Mouse (Mus musculus) limb, embryonic 11.5 days (tissue): ENCODE measurements around the gene Grb7. TPM values are rescaled to one million over a fixed set of nuclear protein-coding genes. Genes with fewer than 3 reads are reported as not detected.
A peak's percentile ranks its signal among the peaks of the same experiment; 100 is the strongest.

Experiments
- ATAC-seq: fragments of 200-750 bp; cut with Nextera tagmentation; 2 replicates; pipeline ENCODE4 v1.8.0; 2017; ENCODE audit warnings: low read depth; ENCODE audit not compliant: insufficient number of reproducible peaks, low FRiP score, low TSS enrichment
- DNase-seq: peaks from one replicate; pipeline ENCODE4 v3.0.0-alpha.2; 2015; ENCODE audit warnings: low spot score
- H3K27ac ChIP-seq: fragments of 300-500 bp; sonication (generic); replicated peaks from 2 replicates; pipeline ENCODE4 v1.5.1; 2014; ENCODE audit warnings: low read depth, mild to moderate bottlenecking, low read length
- H3K27me3 ChIP-seq: fragments of 300-500 bp; sonication (generic); 2 replicates; pipeline ENCODE4 v1.6.1; 2014; ENCODE audit warnings: mild to moderate bottlenecking, low read length, mixed read lengths; ENCODE audit not compliant: control insufficient read depth, insufficient read depth
- H3K36me3 ChIP-seq: fragments of 300-500 bp; sonication (generic); 2 replicates; pipeline ENCODE4 v1.6.1; 2014; ENCODE audit warnings: mild to moderate bottlenecking, low read length, moderate library complexity, mixed read lengths; ENCODE audit not compliant: control insufficient read depth, insufficient read depth
- H3K4me1 ChIP-seq: fragments of 300-500 bp; sonication (generic); 2 replicates; pipeline ENCODE4 v1.6.1; 2014; ENCODE audit warnings: low read length, mixed read lengths; ENCODE audit not compliant: control insufficient read depth, insufficient read depth
- H3K4me2 ChIP-seq: fragments of 300-500 bp; sonication (generic); 2 replicates; pipeline ENCODE4 v1.6.1; 2014; ENCODE audit warnings: low read depth, mild to moderate bottlenecking, moderate library complexity; ENCODE audit not compliant: severe bottlenecking
- H3K4me3 ChIP-seq: fragments of 300-500 bp; sonication (generic); 2 replicates; pipeline ENCODE4 v1.5.1; 2014; ENCODE audit warnings: low read depth, low read length
- H3K9ac ChIP-seq: fragments of 300-500 bp; sonication (generic); 2 replicates; pipeline ENCODE4 v1.6.1; 2014; ENCODE audit warnings: mild to moderate bottlenecking, low read length
- H3K9me3 ChIP-seq: fragments of 300-500 bp; sonication (generic); 2 replicates; pipeline ENCODE4 v1.6.1; 2016; ENCODE audit warnings: low read length; ENCODE audit not compliant: control insufficient read depth
- WGBS: fragments of 180-500 bp; shearing (Covaris S2); extraction: QIAGEN DNeasy Blood & Tissue Kit; methylation state at CpG from one replicate; pipeline ENCODE4 v1.1.7; 2014; 5-methylcytosine and 5-hydroxymethylcytosine counted together
- polyA plus RNA-seq: library from polyadenylated mRNA; unstranded; fragments of >200 nt; fragmentation: Nextera tagmentation; extraction: Ambion mirVana; gene quantifications from 2 replicates; pipeline ENCODE4 v1.2.1, GENCODE M21; 2014

The Grb7 gene
- polyA plus RNA-seq, 1 experiment from 2014 or later = 5.3 TPM

DNA sequence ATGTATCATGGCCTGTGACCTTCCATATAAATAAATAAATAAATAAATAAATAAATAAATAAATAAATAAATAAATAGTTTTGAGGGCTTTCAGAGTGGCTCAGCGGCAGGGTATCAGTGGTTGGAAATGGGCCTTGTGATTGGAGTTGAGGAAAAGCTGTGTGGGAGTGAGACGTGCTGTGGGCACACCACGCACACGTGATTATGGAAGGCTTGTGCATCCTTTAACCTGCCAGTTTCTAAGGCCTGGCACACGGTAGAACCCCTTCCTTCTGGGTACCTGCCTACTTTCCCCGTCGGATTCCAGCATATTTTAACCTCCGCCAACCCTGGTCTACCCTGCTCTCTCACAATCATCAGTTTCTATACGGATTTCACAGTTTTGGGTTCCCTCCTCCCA is 10.8 kb downstream of the Grb7 start:
- Histone ChIP-seq H3K27me3 (peaks cover 23% of the 10 kb centered on the region), H3K4me1 (peaks cover 3% of the 10 kb centered on the region; the same call in 1 of the 2 replicates), H3K27ac (no peak overlapping the region), H3K4me2 (peak overlapping the region; percentile 80), H3K36me3 (no peaks in the 10 kb centered on the region), H3K9me3 (no peaks in the 10 kb centered on the region), H3K4me3 (peak overlapping the region; percentile 48), H3K9ac (peak overlapping the region; percentile 34; the same call in 1 of the 2 replicates)
- no peak for DNase-seq
- 0 out of 2 replicates have a peak, but pooled peaks have one; percentile 5 for ATAC-seq
- WGBS = 25% methylated on average over 9 of the region's 9 CpGs

DNA sequence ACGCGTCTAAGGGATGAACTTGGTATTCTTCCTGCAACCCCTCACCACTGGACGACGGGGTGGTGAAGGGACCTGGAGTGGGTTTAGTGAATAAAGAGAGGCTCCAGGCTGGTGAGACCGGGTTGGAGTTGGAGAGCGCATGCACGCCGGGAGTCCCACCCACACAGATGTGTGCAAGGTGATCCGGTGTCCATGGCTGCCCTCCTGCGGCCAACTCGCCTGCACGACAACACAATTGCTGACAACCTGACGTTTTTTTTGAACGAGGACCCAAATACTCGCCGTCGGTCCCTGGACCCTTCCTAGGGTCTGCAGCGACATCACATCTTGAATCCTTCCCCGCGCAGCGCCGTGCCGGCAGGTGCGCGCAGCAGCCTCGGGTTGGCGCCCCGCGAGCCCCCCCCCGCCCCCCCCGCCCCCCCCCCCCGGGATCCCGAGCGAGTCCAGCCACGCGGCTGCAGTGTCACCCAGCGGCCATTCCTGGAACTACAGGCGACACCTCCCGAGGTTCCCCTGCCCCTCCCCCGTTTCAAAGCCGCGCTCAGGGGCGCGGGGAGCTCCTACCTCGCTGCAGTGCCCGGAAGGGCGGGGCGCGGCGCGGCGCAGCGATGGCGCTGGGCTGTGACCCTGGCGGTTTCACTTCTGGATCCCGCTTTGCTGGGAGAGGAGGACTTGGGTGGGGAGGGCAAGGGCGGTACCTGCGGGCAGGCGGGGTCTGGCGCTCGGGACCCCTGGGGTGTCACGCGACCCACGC is 11.3 kb downstream of the Grb7 start:
- ATAC-seq (peak; percentile 76), DNase-seq (peak; percentile 95)
- under 1% methylated on average over 47 of the region's 64 CpGs for WGBS
- peak overlapping the region; percentile 80 for H3K4me2 ChIP-seq
- peaks cover 23% of the 10 kb centered on the region for H3K27me3 ChIP-seq
- peak overlapping the region; percentile 67 for H3K9ac ChIP-seq
- H3K36me3 ChIP-seq = no peaks in the 10 kb centered on the region
- H3K4me3 ChIP-seq = peak overlapping the region; percentile 48
- no peaks in the 10 kb centered on the region for H3K9me3 ChIP-seq
- H3K4me1 ChIP-seq = peaks cover 3% of the 10 kb centered on the region; the same call in 1 of the 2 replicates
- H3K27ac ChIP-seq = no peak overlapping the region

DNA sequence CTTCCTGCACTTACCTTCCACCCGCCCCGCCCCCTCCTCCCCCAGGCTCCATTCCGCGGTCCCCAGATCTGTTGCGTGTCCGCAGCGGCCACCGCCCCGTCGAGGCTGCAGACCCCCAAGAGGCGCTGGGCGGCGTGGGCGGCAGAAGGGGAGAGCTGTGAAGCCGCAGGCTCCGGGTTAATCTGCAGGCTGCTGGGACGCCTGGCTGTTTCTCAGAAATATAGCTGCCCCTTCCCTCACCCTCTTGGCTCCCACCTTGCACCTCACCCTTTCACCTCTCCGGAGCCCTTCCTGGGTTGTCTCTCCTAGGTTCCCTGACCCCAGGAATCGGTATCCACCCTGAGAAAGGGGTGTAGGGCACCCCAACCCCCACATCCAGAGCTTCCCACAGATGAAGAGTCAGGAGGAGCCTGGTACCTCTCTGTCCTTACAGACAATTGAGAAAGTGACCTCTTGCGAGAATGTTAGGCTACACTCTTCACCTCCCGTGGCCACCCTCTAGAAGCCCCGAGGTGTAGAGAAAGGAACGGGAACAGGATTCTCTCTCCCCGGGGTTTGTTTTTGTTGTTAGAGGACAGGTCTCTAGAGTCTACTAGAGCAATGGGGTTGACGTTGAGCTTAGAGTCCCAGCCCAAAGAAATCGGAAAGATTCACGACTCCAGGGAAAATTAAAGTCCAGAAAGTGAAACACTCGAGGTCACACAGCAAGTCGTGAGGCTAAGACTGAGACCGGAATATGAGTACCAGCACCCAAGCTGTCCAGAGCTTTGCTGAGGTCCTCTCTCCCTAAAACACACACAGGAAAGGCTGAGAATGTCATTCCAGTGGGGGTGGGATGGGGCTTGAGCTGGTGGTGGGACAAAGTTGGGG is 12.2 kb downstream of the Grb7 start:
- Histone ChIP-seq H3K4me2 (peak overlapping the region; percentile 80), H3K27me3 (peaks cover 23% of the 10 kb centered on the region), H3K36me3 (no peaks in the 10 kb centered on the region), H3K4me1 (peaks cover 3% of the 10 kb centered on the region; the same call in 1 of the 2 replicates), H3K9ac (peak overlapping the region; percentile 67), H3K27ac (no peak overlapping the region), H3K4me3 (peak overlapping the region; percentile 48), H3K9me3 (no peaks in the 10 kb centered on the region)
- DNase-seq (peak; percentile 27), ATAC-seq (0 out of 2 replicates have a peak, but pooled peaks have one; percentile 3)
- 3% methylated on average over 24 of the region's 30 CpGs for WGBS

DNA sequence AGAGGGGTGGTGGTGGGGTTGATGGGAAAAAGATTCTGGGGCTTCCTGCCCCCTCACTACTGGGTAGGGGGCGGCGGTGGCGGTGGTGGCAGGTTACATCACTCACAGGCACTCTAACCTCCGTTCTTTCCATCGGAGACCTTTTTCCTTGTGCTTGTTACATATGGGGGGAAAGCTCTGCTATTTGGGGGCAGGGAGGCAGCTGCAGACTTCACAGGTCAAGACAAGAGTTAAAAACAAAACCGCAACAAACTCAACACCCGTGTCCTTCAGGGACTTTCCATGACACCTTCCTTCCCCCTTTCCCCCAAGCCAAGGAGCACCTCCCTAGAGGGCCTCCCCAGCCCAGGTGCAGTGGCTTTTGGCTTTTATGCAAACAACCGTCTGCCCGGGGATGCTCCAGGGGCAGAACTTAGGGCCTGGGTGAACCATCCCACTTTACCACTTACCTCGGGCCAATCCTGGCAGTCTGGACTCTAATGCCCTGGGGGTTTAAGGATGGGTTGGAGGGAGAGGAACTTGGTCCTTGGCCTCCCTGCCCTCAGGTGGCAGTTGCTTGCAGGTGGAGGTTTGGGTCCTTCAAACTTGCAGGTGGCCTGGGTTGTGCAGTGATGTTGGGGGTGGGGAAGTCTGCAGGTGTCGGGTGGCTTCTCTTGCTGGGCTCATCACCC is 13.0 kb downstream of the Grb7 start:
- H3K36me3 ChIP-seq = no peaks in the 10 kb centered on the region
- 13% methylated on average over 11 of the region's 11 CpGs for WGBS
- ATAC-seq (no peak), DNase-seq (no peak)
- H3K9me3 ChIP-seq = no peaks in the 10 kb centered on the region
- H3K4me1 ChIP-seq = peaks cover 3% of the 10 kb centered on the region; the same call in 1 of the 2 replicates
- H3K9ac ChIP-seq = no peak overlapping the region
- H3K27me3 ChIP-seq = peaks cover 23% of the 10 kb centered on the region
- H3K4me3 ChIP-seq = no peak overlapping the region
- H3K27ac ChIP-seq = no peak overlapping the region
- H3K4me2 ChIP-seq = no peak overlapping the region

DNA sequence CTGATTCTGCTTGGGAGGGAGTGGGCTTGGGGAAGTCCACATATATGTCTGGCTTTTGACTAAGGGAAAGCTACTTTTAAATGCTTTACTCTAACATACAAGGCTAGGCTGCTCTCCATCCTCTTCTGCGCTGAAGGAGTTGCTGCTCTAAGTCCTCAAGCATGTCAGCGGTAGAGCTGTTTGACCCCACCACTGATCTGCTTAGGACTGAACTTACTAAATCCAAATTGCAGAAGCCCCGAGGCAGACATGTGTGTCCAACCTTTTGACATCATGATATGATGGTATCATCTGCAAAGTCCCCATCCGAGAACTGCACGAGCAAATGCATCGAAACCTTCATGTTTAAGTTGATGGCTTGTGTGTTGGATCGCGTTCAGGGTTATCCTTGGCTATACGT is 13.7 kb downstream of the Grb7 start:
- DNase-seq = no peak
- peaks cover 23% of the 10 kb centered on the region for H3K27me3 ChIP-seq
- H3K27ac ChIP-seq = no peak overlapping the region
- no peak overlapping the region for H3K4me3 ChIP-seq
- no peak for ATAC-seq
- no peak overlapping the region for H3K9ac ChIP-seq
- WGBS = 83% methylated on average over 9 of the region's 9 CpGs
- no peaks in the 10 kb centered on the region for H3K36me3 ChIP-seq
- H3K4me1 ChIP-seq = peaks cover 3% of the 10 kb centered on the region; the same call in 1 of the 2 replicates
- H3K4me2 ChIP-seq = no peak overlapping the region
- no peaks in the 10 kb centered on the region for H3K9me3 ChIP-seq

DNA sequence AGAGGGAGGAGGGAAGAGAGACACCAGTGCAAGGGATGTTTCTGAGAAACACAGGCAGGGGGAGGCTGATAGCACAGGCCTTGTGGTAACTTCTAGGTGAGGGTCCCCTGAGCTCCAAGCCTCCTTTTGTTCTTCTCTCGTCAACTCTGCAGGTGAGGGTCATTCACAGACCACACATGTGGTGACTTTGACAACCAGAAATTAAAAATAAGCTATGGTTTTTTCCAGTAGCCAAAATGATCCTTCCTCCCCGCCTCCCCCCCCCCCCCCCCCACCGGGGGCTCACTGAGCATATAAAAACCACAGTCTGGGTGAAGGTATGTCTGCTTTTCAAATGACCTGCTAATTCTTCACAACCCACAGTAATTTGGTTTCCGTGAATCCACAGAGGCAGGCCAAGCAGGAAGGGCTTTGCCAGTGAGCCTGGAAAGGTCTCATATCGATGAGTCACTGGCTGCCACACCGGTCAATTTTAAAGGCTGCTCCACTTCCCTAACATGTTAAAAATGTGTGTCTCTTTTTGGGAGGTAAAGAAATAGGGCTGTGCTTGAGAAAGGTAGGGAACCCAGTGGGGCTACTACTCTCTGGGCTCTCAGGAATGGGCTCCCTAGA is 15.0 kb downstream of the Grb7 start:
- peaks cover 3% of the 10 kb centered on the region; the same call in 1 of the 2 replicates for H3K4me1 ChIP-seq
- DNase-seq = no peak
- H3K4me2 ChIP-seq = no peak overlapping the region
- WGBS = 48% methylated on average over 6 of the region's 6 CpGs
- no peaks in the 10 kb centered on the region for H3K36me3 ChIP-seq
- peaks cover 23% of the 10 kb centered on the region for H3K27me3 ChIP-seq
- ATAC-seq = no peak
- no peak overlapping the region for H3K27ac ChIP-seq
- no peak overlapping the region for H3K4me3 ChIP-seq
- H3K9me3 ChIP-seq = no peaks in the 10 kb centered on the region
- no peak overlapping the region for H3K9ac ChIP-seq

DNA sequence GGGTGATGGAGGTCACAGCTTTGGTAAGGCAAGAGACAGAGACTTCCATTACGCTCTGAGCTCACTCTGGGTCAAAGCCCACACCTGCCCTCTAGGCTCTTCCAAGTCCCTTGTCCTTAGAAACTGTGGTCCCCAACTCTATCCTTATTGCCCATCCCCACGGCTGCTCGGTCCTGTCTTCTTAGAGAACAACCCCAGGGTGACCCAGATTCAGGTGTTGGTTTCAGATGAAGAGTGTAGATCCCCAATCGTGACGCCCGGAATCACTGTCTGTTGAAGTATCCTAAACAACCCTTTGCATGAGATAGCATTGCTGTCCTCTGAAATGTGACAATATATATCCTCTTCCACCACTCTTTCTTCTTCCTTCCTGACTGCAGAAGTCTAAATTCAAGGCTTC is 16.1 kb downstream of the Grb7 start:
- WGBS = 91% methylated on average over 6 of the region's 6 CpGs
- no peaks in the 10 kb centered on the region for H3K9me3 ChIP-seq
- DNase-seq (no peak), ATAC-seq (no peak)
- no peak overlapping the region for H3K4me2 ChIP-seq
- H3K27ac ChIP-seq = no peak overlapping the region
- no peak overlapping the region for H3K4me3 ChIP-seq
- H3K9ac ChIP-seq = no peak overlapping the region
- no peaks in the 10 kb centered on the region for H3K36me3 ChIP-seq
- H3K4me1 ChIP-seq = no peaks in the 10 kb centered on the region; the same call in 1 of the 2 replicates
- H3K27me3 ChIP-seq = peaks cover 23% of the 10 kb centered on the region

DNA sequence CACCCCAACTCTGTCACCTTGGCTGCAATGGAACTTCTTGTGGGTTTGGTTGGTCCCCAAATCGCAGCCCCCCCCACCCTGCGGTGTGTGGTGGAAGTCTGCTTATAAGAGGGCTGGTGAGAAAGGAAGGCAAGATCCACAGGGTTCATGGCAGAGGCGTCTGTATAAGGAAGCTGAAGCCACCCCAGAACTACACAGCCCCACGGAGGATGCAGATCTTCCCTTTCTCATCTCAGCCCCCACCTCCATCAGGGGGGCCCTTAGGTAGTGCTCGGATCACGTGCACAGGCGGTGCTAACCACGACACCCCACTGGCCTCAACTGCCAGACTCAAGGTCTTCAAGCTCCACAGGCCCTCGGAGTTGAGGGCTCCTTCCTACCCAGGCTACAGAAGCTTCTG is 17.7 kb downstream of the Grb7 start:
- Histone ChIP-seq H3K4me2 (no peak overlapping the region), H3K27me3 (peaks cover 14% of the 10 kb centered on the region), H3K27ac (no peak overlapping the region), H3K9me3 (no peaks in the 10 kb centered on the region), H3K36me3 (no peaks in the 10 kb centered on the region), H3K4me1 (no peaks in the 10 kb centered on the region), H3K9ac (no peak overlapping the region), H3K4me3 (no peak overlapping the region)
- DNase-seq = no peak
- WGBS = 94% methylated on average over 9 of the region's 9 CpGs
- no peak for ATAC-seq
